Mouse (Mus musculus) cerebellum, adult 11-12 months (tissue): ENCODE measurements around the gene Ccr8.
"Not testable (repeated sequence)": the region's sequence is repeated elsewhere in the genome, so short reads cannot be mapped to it uniquely, and the experiment has no call there.

ENCODE experiments used
- DNase-seq: peaks from one replicate; pipeline ENCODE4 v3.0.0; 2022

Gene Ccr8

DNA sequence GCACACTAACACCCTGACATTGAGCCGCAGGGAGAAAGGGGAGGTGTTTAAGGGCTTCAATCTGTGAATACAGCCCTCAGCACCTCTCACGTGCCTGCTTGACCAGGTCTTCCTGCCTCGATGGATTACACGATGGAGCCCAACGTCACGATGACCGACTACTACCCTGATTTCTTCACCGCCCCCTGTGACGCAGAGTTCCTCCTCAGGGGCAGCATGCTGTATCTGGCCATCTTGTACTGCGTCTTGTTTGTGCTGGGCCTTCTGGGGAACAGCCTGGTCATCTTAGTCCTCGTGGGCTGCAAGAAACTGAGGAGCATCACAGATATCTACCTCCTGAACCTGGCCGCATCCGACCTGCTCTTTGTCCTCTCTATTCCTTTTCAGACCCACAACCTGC lies 1.8 kb downstream of the Ccr8 start:
- no peak for DNase-seq

GRCm38 (mm10) chr9:120095886-120096285 lies 4.0 kb downstream of the Ccr8 start:
- no peak for DNase-seq

GRCm38 (mm10) chr9:120098682-120099081 lies 6.8 kb downstream of the Ccr8 start:
- no peak for DNase-seq

GRCm38 (mm10) chr9:120099304-120099703 lies 7.4 kb downstream of the Ccr8 start:
- no peak for DNase-seq

GRCm38 (mm10) chr9:120101165-120101564 lies 9.3 kb downstream of the Ccr8 start:
- DNase-seq, result no peak

DNA sequence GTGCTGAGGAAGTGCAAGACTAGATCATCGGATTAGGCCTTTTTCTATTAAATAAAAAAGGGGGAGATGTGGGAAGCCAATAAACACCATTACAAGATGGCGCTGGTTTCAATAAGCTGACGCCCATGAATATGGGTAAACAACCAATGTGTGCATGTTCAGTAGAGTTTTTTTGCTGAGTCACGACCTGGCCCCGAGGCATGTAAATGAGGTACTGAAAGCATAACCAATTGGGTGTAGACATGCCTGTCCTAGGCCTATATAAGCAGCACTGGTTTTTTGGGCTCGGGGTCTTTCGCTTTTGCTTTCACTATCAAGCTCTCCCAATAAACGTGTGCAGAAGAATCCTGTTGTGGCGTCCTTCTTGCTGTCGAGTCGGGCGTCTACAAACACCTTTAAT lies 17.0 kb downstream of the Ccr8 start:
- DNase-seq, result not testable (repeated sequence)

- DNase-seq, result peak; percentile 96
Observed at GRCm38 (mm10) chr9:120110211-120111018, 18.5 kb downstream of the Ccr8 start, which contains the start of gene Slc25a38. Gene Slc25a38, plus strand, starts transcription at chr9:120110374.

- DNase-seq, result no peak
Observed at GRCm38 (mm10) chr9:120111156-120111945, 19.4 kb downstream of the Ccr8 start.

GRCm38 (mm10) chr9:120112472-120112871 lies 20.6 kb downstream of the Ccr8 start:
- no peak for DNase-seq

DNA sequence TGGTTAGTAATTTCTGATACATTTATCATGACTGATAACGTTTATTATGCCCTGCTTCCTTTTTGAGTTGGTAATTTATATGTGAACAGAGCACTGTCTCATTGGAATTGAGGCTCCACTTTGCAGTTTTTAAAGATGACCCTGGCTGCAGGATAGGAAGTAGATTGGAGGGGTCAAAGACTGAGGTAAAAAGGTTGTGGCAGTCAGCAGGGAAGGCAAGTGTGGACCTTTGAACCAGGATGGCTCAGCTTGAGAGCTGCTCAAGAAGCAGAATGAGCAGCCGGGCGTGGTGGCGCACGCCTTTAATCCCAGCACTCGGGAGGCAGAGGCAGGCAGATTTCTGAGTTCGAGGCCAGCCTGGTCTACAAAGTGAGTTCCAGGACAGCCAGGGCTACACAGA lies 21.5 kb downstream of the Ccr8 start:
- no peak for DNase-seq

DNA sequence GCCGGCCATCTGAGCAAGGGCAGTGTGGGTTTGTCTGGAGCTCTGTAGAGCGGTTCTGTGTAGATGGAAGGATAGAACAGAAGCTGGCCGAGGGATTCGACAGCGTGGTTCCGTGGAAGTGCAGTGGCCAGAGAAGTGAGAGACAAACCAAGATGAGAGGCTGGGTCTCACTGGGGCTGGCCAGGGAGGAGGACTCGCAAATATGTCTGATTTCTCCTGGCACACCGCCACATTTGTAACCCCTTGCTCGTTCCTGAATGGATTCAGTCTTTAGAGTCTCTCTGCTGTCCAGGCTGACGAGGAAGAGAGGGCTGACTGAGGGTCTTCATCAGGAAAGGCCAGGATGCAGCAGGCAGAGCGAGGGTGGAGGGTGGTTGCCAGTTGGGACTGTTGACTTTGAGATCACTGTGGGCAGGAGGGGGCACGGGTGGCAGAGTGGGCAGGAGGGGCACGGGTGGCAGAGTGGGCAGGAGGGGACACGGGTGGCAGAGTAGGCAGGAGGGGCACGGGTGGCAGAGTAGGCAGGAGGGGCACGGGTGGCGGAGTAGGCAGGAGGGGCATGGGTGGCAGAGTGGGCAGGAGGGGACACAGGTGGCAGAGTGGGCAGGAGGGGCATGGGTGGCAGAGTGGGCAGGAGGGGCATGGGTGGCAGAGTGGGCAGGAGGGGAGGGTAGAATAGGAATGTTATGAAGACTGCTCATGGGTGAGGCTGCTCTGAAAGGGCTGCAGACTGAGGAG lies 22.3 kb downstream of the Ccr8 start:
- no peak for DNase-seq

DNA sequence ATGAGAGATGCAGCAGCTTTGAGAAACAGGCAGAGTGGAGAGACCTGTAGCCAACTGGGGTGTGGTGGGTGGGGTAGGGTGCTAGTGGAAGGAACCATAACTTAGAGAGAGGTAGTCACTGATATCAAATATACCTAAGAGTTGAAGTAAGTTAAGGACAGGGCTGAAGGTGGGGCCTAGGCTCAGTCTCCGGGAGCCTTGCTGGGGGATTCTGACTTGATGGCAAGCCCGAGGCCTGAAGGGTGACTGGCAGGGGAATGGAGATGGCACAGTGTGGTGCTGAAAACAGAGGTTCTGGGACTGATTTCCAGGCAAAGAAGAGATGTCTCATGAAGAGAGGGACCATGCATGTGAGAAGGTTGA lies 22.9 kb downstream of the Ccr8 start:
- DNase-seq, result no peak

DNA sequence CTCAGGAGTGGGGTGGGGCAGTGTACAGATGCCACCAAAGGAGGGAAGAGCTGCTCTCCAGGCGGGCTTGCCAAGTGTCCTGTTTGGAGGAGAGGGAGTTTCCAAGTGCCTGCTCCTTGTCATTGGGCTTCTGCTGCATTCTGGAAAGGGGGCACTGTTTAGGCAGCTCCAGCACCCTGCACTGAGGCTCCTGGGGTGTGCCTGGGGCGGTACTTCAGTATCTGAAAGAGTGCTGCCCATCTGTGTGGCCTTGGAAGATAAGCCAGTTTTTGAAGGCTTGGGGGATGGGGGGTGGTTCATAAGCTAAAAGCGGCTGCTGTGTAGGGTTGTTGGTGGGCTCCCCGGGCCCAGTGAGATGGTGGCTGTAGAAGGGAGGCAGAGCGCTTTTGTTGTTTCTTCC lies 23.7 kb downstream of the Ccr8 start:
- DNase-seq, result no peak

- DNase-seq, result no peak
Observed at GRCm38 (mm10) chr9:120116184-120116624, 24.3 kb downstream of the Ccr8 start.

- no peak for DNase-seq
Observed at GRCm38 (mm10) chr9:120118212-120118611, 26.3 kb downstream of the Ccr8 start.

- no peak for DNase-seq
Observed at GRCm38 (mm10) chr9:120120503-120120902, 28.6 kb downstream of the Ccr8 start.

GRCm38 (mm10) chr9:120126868-120127267 lies 35.0 kb downstream of the Ccr8 start:
- DNase-seq, result no peak

- DNase-seq, result peak; percentile 98
Observed at GRCm38 (mm10) chr9:120127538-120128251, 35.8 kb downstream of the Ccr8 start, which contains the start of gene Rpsa. Gene Rpsa, plus strand, starts transcription at chr9:120127689.

GRCm38 (mm10) chr9:120129276-120129675 lies 37.4 kb downstream of the Ccr8 start:
- no peak for DNase-seq

- DNase-seq, result no peak
Observed at GRCm38 (mm10) chr9:120131784-120132288, 39.9 kb downstream of the Ccr8 start.

GRCm38 (mm10) chr9:120132980-120133754 lies 41.3 kb downstream of the Ccr8 start:
- no peak for DNase-seq
